Mouse (Mus musculus) retina, embryonic 14.5 days (tissue): ENCODE measurements around the gene Itgb4.
A peak's percentile ranks its signal among the peaks of the same experiment; 100 is the strongest.

Experiments used
- DNase-seq: peaks from one replicate; pipeline ENCODE4 v3.0.0-alpha.2; 2015; ENCODE audit warnings: low spot score

Gene Itgb4

DNA sequence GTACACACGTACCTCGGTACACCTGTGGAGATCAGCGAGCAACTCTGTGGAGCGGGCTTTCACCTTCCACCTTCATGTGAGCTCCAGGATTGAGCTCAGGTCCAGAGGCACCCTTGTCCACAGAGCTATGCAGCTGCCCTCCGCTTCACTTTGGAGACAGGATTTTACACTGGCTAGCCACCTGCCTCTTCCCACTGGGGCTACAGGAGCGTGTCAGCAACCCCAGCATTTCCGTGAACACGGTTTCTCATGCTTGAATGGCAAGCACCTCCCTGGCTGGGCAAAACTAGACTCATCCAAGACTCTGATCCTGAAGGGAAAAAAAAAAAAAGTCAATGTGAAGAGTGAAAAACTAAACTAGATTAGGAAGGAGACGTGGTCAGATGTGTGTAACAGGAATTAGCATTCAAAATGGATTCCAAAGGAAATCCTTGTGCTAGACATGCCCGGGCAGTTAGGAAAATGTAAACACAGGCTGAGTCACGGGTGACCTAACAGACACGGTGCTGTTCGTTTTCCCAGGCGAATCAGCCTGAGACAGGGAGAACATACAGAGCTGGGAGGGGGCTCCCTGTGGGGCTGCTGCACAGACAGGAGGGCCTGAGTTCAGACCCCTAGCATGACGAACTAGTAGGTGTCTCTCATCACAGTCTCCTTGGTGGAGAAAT lies 4.4 kb upstream of the Itgb4 start:
- no peak for DNase-seq

DNA sequence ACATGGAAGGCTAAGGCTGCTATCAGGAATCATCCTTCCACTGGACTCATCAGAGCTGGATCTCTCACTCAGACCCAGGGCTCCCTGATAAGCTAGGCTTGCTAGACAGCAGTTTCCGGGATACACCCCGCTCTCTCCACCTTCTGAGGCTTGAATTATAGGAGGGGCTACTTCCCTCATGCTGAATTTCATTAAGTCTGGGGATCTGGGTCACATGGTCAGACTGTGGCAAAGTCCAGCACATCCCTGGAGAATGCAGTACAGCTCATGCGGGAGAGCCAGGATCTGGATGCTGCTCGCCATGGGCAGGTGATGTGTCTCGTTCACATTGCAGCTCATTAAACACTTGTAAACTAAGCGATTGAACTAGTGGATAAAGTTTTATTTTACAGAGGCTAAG lies 3.5 kb upstream of the Itgb4 start:
- no peak for DNase-seq

DNA sequence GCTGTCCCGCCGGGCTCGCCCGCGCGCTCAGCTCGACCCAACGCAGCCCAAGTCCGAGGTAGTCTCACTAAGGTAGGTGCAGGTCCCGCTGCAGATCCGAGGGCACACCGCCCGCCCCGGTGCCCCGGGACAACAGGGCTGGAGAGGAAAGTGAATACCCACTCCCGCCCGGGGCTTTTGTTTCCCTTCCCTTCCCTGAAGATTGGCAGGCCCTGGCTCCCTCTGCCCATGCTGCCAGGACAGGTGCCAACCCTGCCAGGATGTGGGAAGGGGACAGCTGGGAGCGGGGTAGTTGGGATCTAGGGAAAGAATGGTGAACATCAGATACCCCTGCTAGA lies 543 bp downstream of the Itgb4 start:
- no peak for DNase-seq

DNA sequence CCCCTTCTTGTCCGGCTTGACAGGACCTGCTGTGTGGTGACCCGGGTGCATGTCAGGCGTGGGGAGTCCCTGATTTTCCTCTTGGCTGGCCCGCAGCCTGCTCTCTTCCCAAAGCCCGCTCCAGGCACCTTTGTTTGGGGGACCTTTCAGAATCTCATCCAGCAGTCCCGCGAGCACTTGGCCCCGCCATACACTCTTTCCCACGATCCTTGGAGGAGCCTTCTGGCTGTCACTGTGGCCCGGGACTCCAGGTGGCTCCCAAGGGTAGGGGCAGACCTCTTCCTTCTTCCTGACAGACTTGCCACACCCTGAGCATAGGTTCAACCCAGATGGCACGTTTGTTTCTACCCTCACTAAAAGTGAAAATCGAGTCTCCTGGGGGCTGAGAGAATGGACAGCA lies 1.0 kb downstream of the Itgb4 start:
- DNase-seq: no peak

DNA sequence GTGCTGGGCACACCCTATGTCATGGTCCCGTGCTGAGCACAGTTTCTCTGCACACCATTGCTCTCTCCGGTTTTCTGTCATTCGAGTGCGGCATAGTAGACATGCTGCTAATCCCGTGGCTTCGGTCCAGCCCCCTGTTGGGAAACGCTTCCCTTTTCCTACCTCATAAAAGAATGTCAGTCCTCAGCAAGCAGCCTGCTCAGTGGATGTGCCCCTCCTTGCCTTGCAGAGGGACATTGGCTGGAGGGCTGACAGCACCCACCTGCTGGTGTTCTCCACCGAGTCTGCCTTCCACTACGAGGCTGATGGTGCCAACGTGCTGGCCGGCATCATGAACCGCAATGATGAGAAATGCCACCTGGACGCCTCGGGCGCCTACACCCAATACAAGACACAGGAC lies 8.0 kb downstream of the Itgb4 start:
- DNase-seq: no peak

DNA sequence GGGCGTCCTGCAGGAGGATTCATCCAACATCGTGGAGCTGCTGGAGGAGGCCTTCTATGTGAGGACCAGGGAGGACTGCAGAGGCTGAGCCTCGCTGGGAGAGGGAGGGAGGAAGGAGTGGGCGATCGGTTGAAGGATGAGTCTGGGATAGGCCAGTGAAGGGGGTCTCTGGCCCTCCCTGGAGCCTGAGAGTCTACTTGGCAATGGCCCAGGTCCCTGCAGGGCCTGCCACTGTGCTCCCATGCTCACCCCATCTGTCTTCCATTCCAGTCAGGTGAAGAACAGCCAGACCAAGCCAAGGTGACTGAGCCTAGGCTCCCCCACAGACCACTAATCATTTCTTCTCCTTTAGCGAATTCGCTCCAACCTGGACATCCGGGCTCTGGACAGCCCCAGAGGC lies 8.8 kb downstream of the Itgb4 start:
- DNase-seq: no peak

DNA sequence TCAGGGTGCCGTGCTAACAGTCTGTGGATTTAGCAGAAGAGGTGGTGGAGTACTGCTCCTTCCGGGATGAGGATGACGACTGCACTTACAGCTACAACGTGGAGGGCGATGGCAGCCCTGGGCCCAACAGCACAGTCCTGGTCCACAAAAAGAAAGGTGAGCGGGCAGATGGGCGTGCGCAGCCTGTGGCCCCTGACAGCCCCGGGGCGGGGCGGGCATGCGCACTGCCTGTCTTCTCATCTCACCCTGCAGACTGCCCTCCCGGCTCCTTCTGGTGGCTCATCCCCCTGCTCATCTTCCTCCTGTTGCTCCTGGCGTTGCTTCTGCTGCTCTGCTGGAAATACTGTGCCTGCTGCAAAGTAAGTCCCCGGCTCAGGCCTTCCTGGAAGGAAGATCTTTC lies 15.2 kb downstream of the Itgb4 start:
- no peak for DNase-seq

DNA sequence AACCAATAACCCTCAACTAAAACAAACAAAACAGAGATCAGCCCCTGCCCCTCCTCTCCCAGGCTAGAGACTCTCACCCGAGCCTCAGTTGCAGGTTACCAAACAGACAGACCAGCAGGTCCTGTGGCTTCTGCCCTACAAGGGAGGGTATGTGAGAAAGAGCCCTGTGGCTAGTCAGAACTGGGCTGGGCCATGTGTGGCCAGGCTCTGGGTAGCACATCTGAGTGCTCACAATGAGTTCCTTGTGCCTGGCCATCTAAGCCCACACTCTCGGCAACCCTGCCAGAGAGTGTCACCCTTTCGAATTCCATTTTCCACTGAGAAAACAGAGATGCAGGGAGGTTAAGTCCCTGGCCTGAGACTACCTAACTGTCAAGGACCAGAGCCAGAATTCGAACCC lies 17.6 kb downstream of the Itgb4 start:
- DNase-seq: no peak

DNA sequence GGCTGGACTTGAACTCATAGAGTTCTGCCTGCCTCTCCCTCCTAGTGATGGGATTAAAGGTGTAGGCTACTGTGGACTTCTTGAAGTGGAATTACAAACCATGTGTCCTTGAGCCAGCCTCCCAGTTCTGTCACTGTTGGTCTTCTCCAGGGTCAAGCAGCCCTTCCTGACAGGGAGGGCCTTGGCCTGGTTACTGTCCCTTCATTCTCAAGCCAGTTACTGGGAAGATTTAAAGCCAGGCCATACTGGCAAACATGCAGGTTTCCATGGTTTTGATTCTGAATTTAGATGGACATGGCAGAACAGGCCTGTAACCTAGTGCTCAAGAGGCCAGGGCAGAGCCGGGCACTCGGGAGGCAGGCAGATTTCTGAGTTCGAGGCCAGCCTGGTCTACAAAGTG lies 20.7 kb downstream of the Itgb4 start:
- DNase-seq: no peak

DNA sequence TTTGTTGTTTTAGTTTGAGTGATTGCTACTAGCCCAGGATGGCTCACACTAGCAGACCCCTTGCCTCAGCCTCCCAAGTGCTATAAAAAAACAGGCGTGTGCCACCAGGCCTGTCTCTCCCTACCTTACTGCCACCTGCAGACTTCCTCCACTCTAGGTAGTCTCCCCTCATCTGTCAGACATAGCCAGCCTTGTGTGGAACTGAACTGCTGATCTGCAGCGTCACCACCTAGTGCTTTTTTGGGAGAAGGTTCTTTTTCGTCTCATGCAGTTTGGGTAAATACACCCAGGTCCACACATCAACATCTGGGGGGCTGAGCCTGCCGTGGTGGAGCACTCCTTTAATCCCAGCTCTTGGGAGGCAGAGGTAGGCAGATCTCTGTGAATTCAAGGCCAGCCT lies 22.5 kb downstream of the Itgb4 start:
- no peak for DNase-seq

DNA sequence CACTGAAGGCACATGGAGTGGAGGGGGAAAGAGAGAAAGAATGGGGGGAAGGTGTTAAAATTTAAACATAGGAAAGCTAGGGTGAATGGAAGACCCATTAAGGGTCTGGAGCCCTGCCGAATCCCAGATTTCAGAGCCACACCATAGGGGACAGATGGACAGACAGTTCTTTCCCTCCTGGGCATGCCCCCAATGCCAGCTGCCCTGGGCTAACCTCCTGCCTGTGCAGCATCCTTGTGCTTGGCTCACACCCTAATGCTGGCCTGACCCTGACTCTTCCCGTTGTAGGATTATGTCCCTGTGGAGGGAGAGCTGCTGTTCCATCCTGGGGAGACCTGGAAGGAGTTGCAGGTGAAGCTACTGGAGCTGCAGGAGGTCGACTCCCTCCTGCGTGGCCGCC lies 23.2 kb downstream of the Itgb4 start:
- DNase-seq: no peak

DNA sequence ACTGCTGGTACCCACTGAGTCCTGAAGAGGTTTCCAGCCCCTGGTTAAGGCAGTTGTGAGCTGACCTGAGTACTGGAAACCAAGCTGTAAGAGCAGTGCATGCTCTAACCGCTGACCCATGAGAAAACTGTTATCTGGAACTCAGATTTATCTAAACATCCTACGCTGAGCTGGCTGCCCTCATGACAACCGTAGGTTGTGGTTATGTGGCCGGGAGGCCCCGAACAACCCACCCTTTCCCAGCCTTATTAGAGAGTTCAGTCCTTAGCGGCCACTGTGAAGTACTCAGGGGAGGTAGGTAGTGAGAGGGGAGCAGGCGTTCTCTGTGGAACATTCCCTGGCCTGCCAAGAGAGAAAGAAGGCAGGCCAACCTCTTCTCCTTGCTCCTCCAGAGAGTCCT lies 24.5 kb downstream of the Itgb4 start:
- no peak for DNase-seq

DNA sequence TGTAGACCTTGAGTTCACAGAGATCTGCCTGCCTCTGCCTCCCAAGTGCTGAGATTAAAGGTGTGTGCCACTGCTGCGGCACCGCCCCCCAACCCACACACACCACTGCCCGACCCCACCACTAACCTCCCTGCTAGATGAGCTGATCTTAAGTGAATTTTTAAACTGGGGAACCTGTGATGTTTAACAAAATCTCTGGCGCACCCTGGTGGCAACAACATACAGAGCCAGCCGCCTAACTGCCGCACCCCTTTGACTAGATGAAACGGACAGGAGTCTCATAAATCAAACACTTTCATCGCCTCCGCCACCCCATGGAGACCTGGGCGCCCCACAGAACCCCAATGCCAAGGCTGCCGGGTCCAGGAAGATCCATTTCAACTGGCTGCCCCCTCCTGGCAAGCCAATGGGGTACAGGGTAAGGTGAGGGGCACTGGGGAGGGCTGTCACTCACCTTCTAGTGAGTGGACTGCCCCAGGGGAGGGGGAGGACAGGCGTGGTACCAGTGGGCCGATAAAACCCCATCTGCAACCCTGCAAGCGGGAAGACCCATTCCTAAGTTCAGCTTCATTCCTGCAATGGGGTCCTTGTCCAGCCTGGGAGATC lies 25.1 kb downstream of the Itgb4 start:
- no peak for DNase-seq

DNA sequence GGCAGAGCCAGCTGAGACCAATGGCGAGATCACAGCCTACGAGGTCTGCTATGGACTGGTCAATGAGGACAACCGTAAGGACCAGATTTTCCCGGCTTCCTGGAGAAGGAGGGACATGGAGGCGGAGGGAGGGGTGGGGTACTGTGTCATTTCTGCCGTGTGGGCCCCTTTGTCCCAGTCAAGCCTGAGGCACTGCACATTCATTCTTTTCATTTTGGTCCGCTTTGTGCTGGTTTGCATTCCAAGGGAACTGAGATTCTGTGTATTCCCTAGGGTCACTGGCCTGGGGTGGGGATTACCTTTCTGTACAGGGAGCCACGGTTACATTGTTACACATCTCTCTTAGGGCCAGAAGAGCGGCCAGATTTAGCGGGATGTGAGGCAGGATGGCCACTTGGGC lies 26.1 kb downstream of the Itgb4 start:
- DNase-seq: no peak

DNA sequence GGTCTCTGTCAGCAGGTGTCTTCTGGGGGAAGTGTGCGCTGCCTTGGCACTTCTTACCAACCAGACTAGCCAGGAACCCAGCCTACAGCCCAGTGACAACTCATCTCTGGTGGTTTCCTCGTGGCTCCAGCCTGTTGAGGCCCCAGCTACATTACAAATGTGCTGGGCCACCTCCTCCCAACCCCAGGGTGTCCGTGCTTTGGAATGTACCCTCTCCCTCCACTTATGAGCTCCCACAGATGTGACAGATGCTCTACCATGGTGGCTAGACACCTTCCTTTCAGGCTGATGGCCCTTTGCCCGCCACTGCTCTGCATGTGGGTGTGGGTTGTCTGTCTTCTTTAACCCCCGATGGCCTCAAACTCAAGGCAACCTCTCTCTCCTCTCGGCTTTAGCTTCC lies 27.2 kb downstream of the Itgb4 start:
- DNase-seq: no peak

DNA sequence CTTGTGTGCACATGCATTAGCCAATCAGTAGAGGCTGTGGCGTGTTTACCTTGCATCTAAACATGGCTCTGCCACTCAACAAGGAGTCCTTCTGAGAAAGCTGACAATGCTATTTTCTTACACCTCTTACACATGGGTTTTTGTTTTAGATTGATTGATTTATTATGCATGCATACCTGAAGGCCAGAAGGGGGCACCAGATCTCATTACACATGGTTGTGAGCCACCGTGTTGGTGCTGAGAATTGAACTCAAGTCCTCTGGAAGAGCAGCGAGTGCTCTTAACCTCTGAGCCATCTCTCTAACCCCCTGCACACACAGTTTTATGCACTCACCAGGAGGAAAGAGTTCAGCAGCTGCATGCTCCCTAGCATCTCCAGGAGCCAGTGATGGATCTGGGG lies 28.4 kb downstream of the Itgb4 start:
- no peak for DNase-seq

DNA sequence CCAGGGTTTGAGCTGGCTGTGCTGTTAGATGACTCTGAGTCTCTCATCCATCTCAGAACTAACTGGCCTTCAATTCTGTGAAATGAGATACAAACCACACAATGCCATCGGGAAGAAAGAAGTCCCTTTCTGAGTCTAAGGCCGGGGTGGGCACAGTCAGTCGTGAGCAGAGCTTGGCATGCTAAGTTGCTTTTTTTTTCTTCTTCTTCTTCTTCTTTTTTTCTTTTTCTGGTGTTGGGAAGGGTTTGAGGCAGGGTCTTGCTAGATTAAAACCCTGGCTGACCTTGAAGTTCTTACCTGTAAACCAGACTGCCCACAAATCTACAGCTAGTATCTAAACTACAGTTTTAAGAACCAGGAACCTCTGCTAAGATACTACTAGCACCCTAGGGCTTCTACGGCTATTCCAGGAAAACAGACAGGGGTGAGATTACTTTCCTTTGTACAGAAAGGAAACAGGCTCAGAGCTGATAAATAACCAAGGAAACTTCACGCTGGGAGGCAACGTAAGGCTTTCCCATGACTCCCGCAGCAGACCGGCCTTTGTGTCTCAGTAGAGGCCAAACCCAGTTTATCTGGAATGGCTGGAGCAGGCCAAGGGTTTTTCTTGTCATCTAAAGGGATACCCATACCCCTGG lies 29.8 kb downstream of the Itgb4 start:
- no peak for DNase-seq

DNA sequence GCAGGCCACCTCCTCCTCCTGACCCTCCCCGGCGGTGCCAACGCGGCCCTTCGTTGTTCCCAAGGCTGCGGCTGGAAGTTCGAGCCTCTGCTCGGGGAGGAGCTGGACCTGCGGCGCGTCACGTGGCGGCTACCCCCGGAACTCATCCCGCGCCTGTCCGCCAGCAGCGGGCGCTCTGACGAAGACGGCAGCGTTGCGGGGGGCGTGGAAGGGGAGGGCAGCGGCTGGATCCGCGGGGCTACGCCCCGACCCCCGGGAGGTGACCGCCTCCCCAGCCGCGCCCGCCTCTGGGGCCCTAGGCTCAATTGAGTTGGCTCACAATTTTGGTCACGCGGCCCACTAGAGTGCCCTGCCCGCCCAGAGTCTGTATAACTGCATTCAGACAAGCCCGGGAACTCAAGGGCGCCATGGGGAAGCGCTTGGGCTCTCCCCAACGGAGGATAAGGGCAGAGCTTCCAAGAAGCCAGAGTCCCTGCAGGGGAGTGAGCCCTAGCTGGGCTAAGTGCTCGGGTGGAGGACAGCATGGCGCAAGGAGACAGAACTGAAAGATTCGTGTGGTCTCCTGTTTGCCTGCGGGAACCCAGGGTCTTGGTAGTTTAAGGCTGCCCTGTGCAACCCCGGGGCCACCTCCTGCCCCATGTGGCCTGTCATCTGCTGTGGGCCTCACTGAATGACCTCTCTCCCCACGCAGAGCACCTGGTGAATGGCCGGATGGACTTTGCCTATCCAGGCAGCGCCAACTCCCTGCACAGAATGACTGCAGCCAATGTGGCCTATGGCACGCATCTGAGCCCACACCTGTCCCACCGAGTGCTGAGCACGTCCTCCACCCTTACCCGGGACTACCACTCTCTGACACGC lies 30.6 kb downstream of the Itgb4 start:
- peak; percentile 73 for DNase-seq

DNA sequence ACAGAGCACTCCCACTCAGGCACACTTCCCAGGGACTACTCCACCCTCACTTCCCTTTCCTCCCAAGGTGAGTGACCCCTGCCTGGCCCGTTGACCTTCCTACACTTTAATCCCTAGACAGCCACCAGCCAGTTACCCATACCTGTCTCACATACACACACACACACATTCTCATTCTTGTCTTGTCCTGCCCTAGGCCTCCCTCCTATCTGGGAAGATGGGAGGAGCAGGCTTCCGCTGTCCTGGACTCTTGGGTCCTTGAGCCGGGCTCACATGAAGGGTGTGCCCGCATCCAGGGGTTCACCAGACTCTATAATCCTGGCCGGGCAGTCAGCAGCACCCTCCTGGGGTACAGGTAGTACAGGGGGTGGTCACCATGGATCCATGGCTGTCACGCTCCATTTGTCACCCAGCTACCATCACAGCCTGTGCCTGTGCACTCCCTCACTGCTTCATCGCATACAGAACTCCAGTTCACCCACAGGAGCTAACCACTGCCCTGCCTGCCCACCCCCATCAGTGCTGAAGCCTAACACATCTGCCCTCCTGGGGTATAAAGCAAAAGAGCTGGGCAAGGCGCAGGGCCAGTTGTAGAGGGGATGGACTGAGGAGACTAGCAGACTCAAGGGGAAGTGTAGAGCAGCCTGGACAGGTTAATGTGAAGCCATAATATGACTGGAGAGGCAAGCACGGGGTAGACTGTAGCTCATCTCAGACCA lies 31.4 kb downstream of the Itgb4 start:
- no peak for DNase-seq

DNA sequence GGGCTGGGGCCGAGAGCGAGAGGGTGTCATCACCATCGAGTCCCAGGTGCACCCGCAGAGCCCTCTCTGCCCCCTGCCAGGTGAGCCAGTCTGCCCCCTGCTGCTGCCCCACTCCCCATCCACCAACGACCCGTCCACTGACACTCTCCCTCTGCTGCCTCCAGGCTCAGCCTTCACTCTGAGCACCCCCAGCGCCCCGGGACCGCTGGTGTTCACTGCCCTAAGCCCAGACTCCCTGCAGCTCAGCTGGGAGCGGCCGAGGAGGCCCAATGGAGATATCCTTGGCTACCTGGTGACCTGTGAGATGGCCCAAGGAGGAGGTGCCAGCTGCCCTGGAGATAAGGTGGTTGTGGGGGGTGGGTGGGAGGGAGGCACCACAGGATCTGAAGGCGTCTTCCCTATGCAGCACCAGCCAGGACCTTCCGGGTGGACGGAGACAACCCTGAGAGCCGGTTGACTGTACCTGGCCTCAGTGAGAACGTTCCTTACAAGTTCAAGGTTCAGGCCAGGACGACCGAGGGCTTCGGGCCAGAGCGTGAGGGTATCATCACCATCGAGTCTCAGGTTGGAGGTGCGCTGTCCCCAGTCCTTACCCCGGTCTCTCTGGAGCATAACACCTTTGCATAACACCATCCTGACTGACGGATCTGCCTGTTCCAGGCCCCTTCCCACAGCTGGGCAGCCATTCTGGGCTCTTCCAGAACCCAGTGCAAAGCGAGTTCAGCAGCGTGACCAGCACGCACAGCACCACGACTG lies 32.8 kb downstream of the Itgb4 start:
- no peak for DNase-seq

DNA sequence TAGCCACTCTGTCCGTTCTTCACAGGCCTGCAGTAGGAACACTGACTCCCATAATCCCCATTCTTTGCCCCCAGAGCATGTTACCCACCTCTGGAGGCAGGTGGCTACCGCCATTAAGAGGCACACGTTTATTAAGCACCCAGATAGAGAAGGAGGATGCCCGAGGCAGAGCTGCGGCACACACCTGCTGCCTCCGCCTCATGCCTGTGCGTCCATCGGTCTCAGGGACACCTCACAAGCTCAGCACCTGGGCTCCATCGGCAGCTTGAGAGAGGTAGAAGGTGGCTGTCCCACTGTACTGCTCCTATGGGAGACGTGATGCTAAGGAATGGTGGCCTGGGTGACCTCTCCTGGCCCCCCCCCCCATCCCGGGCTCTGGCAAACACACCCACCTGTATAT lies 33.9 kb downstream of the Itgb4 start:
- DNase-seq: no peak
